Mouse (Mus musculus): ENCODE data around the gene Kdm3a. TPM values are rescaled to one million over a fixed set of nuclear protein-coding genes. Genes with fewer than 3 reads are reported as not detected.

Gene Kdm3a
- 100 to 1,000 TPM; 102 to 133 TPM for total RNA-seq (2023)

DNA sequence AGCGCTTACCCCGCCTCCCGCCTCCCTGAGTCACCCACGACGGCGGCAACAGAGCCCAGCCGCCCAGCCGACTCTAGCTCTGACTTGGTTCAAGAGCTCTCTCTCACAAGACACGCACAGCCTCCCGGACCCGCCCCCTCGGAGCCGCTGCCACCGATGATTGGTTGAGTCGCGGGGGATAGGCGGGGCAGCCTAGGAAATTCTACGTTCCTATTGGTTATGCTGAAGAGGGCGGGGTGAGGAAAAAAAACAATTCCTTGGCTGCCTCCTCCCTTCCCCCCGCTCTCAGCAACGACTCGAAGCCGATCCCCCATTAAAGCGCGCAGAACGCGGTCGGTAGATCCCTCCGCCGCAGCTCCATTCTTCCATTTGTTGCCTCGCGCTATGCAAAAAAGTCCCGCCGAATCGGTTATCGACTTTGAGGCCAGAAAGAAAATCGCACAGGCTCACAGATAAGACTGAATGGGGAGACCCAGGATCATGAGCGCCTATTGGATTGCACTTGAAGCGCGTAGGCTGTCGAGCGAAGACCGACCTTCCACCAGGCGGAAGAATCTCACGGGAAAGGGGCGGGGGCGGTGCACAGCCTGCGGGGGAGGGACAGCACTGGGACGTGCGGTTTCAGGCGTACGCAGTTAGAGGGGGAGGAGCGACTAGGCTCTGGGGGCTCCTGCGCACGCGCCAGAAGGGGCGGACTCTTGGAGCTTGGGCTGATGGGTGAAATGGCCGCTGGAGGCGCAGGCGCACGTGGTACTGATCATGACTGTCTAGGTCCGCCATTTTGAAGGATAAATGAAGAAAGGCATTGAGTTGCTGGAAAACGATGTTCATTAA lies at the start of gene Kdm3a:
Kdm3a (minus strand) TSS at position 162 of the 834 bp plus-strand sequence.

DNA sequence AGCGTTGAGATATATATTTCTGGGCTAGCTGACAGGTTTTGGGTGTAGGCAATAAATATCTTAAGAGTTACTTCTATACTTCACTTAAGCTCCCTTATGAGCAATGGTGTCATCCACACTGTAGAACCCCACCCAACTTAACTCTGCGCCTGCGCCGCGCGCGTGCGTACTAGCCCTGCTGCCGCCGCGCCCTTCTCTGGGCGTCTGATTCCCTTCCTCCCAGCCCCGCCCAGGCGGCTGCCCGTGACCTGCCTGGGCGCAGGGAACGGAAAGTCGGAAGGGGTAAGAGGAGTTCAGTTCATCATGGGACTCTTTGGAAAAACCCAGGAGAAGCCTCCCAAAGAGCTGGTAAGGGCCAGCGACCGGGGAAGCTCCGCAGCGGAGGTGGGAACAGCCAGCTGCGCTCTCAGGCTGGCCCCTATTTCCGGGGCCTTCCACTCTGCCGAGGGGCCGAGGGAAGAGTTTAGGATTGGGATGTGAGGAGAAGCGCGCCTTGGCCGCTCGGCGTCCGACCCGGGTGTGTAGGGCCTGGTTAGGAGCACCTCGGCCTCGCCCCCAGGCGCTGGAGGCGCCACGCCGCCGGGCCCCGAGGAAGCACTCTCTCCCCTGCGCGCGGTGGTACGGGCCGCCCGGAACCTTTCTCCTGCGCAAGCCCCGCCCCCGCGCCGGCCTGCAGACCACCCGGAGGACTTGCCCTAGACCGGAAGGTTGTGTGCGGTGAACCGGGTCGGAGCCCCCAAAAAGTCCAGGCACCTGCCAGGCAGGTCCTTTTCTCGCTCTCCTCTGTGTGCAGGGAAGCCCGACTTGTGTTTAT lies 88.9 kb downstream of the Kdm3a start, which contains the start of gene Chmp3:
Chmp3 (plus strand) TSS at position 112 of the 814 bp plus-strand sequence.

Other genes starting within 250 kb of the Kdm3a start
- 10 to 100 TPM; 59.6 to 63.7 TPM for gene Rmnd5a, start 192.4 kb downstream of the Kdm3a start, total RNA-seq (2023)
- 10 to 100 TPM; 27.0 to 28.6 TPM for gene Rnf103, start 139.1 kb downstream of the Kdm3a start, total RNA-seq (2023)
- 10 to 100 TPM; 63.2 to 65.1 TPM for gene Chmp3, start 89.2 kb downstream of the Kdm3a start, total RNA-seq (2023)
- not detected for gene Reep1, start 74.6 kb upstream of the Kdm3a start, total RNA-seq (2023)
- gene Mrpl35, start 194.0 kb upstream of the Kdm3a start, total RNA-seq (2023): 10 to 100 TPM; 20.6 to 21.8 TPM
- gene Immt, start 198.3 kb upstream of the Kdm3a start, total RNA-seq (2023): 100 to 1,000 TPM in 1 of 2 experiments, 10 to 100 TPM in 1; 96.5 to 119 TPM

Measured in B cell, adult 67 days (primary cell).